Mouse (Mus musculus) kidney, adult 18-20 months (tissue): ENCODE measurements around the gene Oxsr1.

Experiments
- DNase-seq: peaks from one replicate; pipeline ENCODE4 v3.0.0; 2021

Gene Oxsr1

GRCm38 (mm10) chr9:119212996-119213395, 109.2 kb downstream of the Oxsr1 start:
- no peak for DNase-seq

- DNase-seq = no peak
Observed at GRCm38 (mm10) chr9:119208998-119209397, 113.2 kb downstream of the Oxsr1 start, which contains the start of gene Slc22a13. Gene Slc22a13 (minus strand): TSS chr9:119209098.

- peak; percentile 50 for DNase-seq
Observed at GRCm38 (mm10) chr9:119207113-119207512, 115.1 kb downstream of the Oxsr1 start.

GRCm38 (mm10) chr9:119206666-119207065, 115.6 kb downstream of the Oxsr1 start:
- peak; percentile 35 for DNase-seq

- DNase-seq = peak; percentile 34
Observed at GRCm38 (mm10) chr9:119205756-119206155, 116.5 kb downstream of the Oxsr1 start.

GRCm38 (mm10) chr9:119203617-119204016, 118.6 kb downstream of the Oxsr1 start:
- DNase-seq = no peak

- peak; percentile 30 for DNase-seq
Observed at GRCm38 (mm10) chr9:119201653-119202052, 120.6 kb downstream of the Oxsr1 start.

GRCm38 (mm10) chr9:119199151-119199861, 122.9 kb downstream of the Oxsr1 start:
- peak; percentile 51 for DNase-seq

GRCm38 (mm10) chr9:119192202-119192990, 129.8 kb downstream of the Oxsr1 start:
- DNase-seq = peak; percentile 84
